Mouse (Mus musculus) bone marrow, adult 2 months (tissue): ENCODE data around the gene Ttc26.

Experiments used
- CTCF ChIP-seq: fragments of 200-500 bp; IDR thresholded peaks from 2 replicates; pipeline ENCODE4 v1.5.1; 2011; ENCODE audit warnings: low read length, control low read depth; ENCODE audit not compliant: control insufficient read depth, insufficient read depth
- POLR2A ChIP-seq: fragments of 200-500 bp; IDR thresholded peaks from 2 replicates; pipeline ENCODE4 v1.6.1; 2011; ENCODE audit warnings: low read depth, mild to moderate bottlenecking, control low read depth, low read length, borderline replicate concordance; ENCODE audit not compliant: control insufficient read depth

DNA sequence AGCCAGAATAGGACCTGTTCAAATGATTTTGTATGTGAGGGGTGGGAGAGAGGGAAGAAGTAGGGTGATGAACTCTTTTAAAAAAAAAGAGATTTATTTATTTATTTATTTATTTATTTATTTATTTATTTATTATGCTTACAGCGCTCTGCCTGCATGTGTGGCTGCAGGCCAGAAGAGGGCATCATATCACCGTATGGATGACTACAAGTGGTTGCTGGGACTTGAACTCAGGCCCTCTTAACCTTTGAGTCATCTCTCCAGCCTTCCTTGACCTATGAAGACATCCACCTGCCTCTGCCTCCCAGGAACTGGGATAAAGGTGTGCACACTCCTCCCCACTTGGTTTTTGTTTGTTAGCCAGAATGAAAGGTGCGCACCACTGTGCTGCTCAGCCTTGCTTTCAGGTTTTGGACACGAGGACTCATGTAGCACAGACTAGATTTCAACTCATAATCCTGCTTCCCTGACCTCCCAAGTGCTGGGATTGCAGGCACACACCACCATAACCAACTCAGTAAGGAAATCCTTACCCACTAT, 44.0 kb upstream of the Ttc26 start:
- TF ChIP-seq POLR2A: no peak
- TF ChIP-seq CTCF: peak; percentile 41; the same call in 1 of the 2 replicates
